Mouse (Mus musculus): ENCODE results near the gene Dpy19l1. TPM values are rescaled to one million over a fixed set of nuclear protein-coding genes. Genes with fewer than 3 reads are reported as not detected.

The Dpy19l1 gene
- total and polyA plus RNA-seq, 2 experiments from 2014 or later, result 20.1 to 71.5 TPM

DNA sequence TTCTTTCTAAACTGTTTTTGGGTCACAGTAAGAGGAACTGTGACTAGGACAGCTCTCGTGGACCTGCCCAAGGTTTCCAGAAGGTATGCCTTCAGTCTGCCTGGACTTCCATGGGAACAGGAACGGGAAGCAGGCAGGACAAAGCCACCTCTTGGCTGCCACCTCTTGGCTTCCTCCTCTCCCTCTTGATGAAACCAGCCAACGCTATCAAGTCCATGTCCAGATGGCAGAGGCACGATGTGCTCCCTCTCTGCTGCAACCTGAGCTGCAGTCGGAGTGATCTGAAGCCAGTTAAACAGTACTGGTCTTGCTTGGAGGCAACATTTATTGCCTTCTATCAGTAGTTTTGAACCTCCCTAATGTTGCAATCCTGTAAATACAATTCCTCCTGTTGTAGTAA, 84.7 kb downstream of the Dpy19l1 start:
- H3K4me1 ChIP-seq (ENCODE audit: insufficient read depth), result no peaks in the 10 kb centered on the region
- no peak overlapping the region for H3K9ac ChIP-seq
- H3K9me3 ChIP-seq (ENCODE audit: low read length), result no peaks in the 10 kb centered on the region
- 82% methylated on average over 5 of the region's 5 CpGs for WGBS
- H3K27ac ChIP-seq (ENCODE audit: low read depth, low read length), result no peak overlapping the region
- no peak for ATAC-seq
- DNase-seq, result no peak
- H3K4me2 ChIP-seq (ENCODE audit: low read depth), result no peak overlapping the region
- H3K36me3 ChIP-seq (ENCODE audit: insufficient read depth), result peaks cover 6% of the 10 kb centered on the region; the same call in 1 of the 2 replicates
- H3K4me3 ChIP-seq (ENCODE audit: low read depth, low read length), result no peak overlapping the region
- no peaks in the 10 kb centered on the region for H3K27me3 ChIP-seq (ENCODE audit: insufficient read depth, low read length)
- TF ChIP-seq CTCF (IDR thresholded peaks at IDR 0.05; ENCODE audit: low read depth), result no peak

DNA sequence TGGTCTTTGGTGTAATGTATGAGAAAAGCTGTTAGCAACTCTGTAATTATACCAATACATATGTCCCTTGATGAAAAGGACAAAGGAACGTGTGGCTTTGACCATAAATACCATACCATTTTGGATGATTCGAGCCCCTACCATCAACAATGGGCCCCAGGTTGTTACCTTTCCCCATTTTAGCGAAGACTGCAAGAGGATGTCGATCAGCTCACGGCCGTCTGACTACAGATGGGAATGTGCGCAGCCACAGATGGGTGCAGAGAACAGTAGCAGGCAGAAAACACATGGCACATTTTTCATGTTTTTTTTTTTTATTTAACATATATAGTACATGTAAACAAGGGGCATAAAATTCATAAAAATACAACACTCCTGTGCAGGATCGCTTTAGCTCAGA, 91.5 kb downstream of the Dpy19l1 start:
- peak; percentile 42; the same call in 1 of the 2 replicates for ATAC-seq
- peak overlapping the region; percentile 30; the same call in 1 of the 2 replicates for H3K27ac ChIP-seq (ENCODE audit: low read depth, low read length)

GRCm38 (mm10) chr9:24410439-24410838, 92.5 kb downstream of the Dpy19l1 start:
- no peak for ATAC-seq
- H3K4me1 ChIP-seq (ENCODE audit: insufficient read depth), result no peaks in the 10 kb centered on the region
- H3K9ac ChIP-seq, result no peak overlapping the region
- peaks cover 6% of the 10 kb centered on the region; the same call in 1 of the 2 replicates for H3K36me3 ChIP-seq (ENCODE audit: insufficient read depth)
- 89% methylated on average over 1 of the region's 1 CpGs for WGBS
- TF ChIP-seq CTCF (IDR thresholded peaks at IDR 0.05; ENCODE audit: low read depth), result no peak
- no peak for DNase-seq
- H3K9me3 ChIP-seq (ENCODE audit: low read length), result no peaks in the 10 kb centered on the region
- no peak overlapping the region for H3K27ac ChIP-seq (ENCODE audit: low read depth, low read length)
- H3K27me3 ChIP-seq (ENCODE audit: insufficient read depth, low read length), result no peaks in the 10 kb centered on the region
- no peak overlapping the region for H3K4me3 ChIP-seq (ENCODE audit: low read depth, low read length)
- H3K4me2 ChIP-seq (ENCODE audit: low read depth), result no peak overlapping the region

More for the DNA sequence above, 91.5 kb downstream of the Dpy19l1 start:
- H3K9me3 ChIP-seq (ENCODE audit: low read length), result no peaks in the 10 kb centered on the region
- H3K4me1 ChIP-seq (ENCODE audit: insufficient read depth), result no peaks in the 10 kb centered on the region
- no peak overlapping the region for H3K4me3 ChIP-seq (ENCODE audit: low read depth, low read length)
- H3K4me2 ChIP-seq (ENCODE audit: low read depth), result no peak overlapping the region
- H3K36me3 ChIP-seq (ENCODE audit: insufficient read depth), result peaks cover 6% of the 10 kb centered on the region; the same call in 1 of the 2 replicates
- no peak overlapping the region for H3K9ac ChIP-seq
- peak; percentile 64 for DNase-seq
- TF ChIP-seq CTCF (IDR thresholded peaks at IDR 0.05; ENCODE audit: low read depth), result no peak
- H3K27me3 ChIP-seq (ENCODE audit: insufficient read depth, low read length), result no peaks in the 10 kb centered on the region
- WGBS, result 66% methylated on average over 8 of the region's 8 CpGs

DNA sequence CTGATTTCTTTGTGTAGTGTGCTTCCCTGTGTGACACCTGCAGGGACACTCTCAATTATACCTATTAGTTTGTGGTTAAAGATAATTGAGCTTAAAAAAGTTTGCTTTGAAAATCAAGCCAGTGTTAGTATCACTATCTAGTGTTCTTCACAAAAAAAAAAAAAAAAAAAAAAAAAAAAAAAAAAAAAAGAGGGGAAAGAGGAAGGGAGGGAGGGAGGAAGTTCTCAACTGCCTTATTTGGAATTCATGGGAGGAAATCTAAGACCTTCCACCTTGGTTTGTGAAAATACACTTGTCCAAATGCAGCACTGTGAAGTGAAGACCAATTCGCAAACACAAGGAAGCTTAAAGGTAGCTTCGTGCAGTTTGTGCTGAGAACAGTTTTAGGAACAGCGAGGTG, 94.9 kb downstream of the Dpy19l1 start:
- H3K4me2 ChIP-seq (ENCODE audit: low read depth), result no peak overlapping the region
- DNase-seq (no peak), ATAC-seq (no peak)
- WGBS, result 82% methylated on average over 3 of the region's 3 CpGs
- H3K27ac ChIP-seq (ENCODE audit: low read depth, low read length), result no peak overlapping the region
- no peak overlapping the region for H3K9ac ChIP-seq
- H3K27me3 ChIP-seq (ENCODE audit: insufficient read depth, low read length), result no peaks in the 10 kb centered on the region
- H3K36me3 ChIP-seq (ENCODE audit: insufficient read depth), result no peaks in the 10 kb centered on the region; the same call in 1 of the 2 replicates
- H3K9me3 ChIP-seq (ENCODE audit: low read length), result no peaks in the 10 kb centered on the region
- H3K4me1 ChIP-seq (ENCODE audit: insufficient read depth), result no peaks in the 10 kb centered on the region
- H3K4me3 ChIP-seq (ENCODE audit: low read depth, low read length), result no peak overlapping the region
- TF ChIP-seq CTCF (IDR thresholded peaks at IDR 0.05; ENCODE audit: low read depth), result no peak

DNA sequence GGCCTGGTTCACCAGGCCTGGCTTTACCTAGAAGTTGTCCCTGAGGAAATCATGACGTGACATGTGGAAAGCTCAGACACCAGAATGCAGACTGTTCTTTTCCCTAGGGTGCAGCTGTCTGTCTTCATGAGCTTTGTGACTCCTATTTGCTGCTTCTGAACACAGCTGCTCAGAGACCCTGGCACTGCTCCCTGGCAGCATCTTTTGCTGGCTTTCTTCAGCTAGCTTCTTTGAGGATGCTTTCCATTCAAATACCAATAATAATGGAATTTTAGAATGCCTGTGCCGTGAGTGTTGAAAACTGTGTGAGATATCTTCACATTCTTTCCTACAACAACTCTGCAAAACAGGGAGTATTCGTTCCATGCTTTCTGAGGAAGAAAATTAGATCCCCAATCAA, 108.8 kb downstream of the Dpy19l1 start:
- no peak overlapping the region for H3K4me3 ChIP-seq (ENCODE audit: low read depth, low read length)
- DNase-seq (no peak), ATAC-seq (peak; percentile 34; the same call in 1 of the 2 replicates)
- 52% methylated on average over 3 of the region's 3 CpGs for WGBS
- no peaks in the 10 kb centered on the region for H3K27me3 ChIP-seq (ENCODE audit: insufficient read depth, low read length)
- H3K9ac ChIP-seq, result no peak overlapping the region
- no peak overlapping the region for H3K4me2 ChIP-seq (ENCODE audit: low read depth)
- no peak overlapping the region for H3K27ac ChIP-seq (ENCODE audit: low read depth, low read length)
- H3K9me3 ChIP-seq (ENCODE audit: low read length), result no peaks in the 10 kb centered on the region
- no peaks in the 10 kb centered on the region for H3K36me3 ChIP-seq (ENCODE audit: insufficient read depth)
- no peaks in the 10 kb centered on the region for H3K4me1 ChIP-seq (ENCODE audit: insufficient read depth)
- no peak for TF ChIP-seq CTCF (IDR thresholded peaks at IDR 0.05; ENCODE audit: low read depth)

GRCm38 (mm10) chr9:24390807-24391370, 112.1 kb downstream of the Dpy19l1 start:
- WGBS, result 74% methylated on average over 8 of the region's 8 CpGs
- no peaks in the 10 kb centered on the region for H3K4me1 ChIP-seq (ENCODE audit: insufficient read depth)
- H3K27ac ChIP-seq (ENCODE audit: low read depth, low read length), result 0 out of 2 replicates have a peak overlapping the region, but pooled peaks have one; percentile 21
- H3K27me3 ChIP-seq (ENCODE audit: insufficient read depth, low read length), result no peaks in the 10 kb centered on the region
- peak; percentile 77 for DNase-seq
- no peaks in the 10 kb centered on the region for H3K36me3 ChIP-seq (ENCODE audit: insufficient read depth)
- no peak overlapping the region for H3K4me2 ChIP-seq (ENCODE audit: low read depth)
- peak; percentile 92 for ATAC-seq
- no peaks in the 10 kb centered on the region for H3K9me3 ChIP-seq (ENCODE audit: low read length)
- H3K4me3 ChIP-seq (ENCODE audit: low read depth, low read length), result no peak overlapping the region
- H3K9ac ChIP-seq, result no peak overlapping the region
- TF ChIP-seq CTCF (IDR thresholded peaks at IDR 0.05; ENCODE audit: low read depth), result no peak

- no peak for ATAC-seq
- H3K27me3 ChIP-seq (ENCODE audit: insufficient read depth, low read length), result no peaks in the 10 kb centered on the region
- TF ChIP-seq CTCF (IDR thresholded peaks at IDR 0.05; ENCODE audit: low read depth), result no peak
Observed at GRCm38 (mm10) chr9:24387230-24387629, 115.7 kb downstream of the Dpy19l1 start.

More at GRCm38 (mm10) chr9:24387230-24387629, 115.7 kb downstream of the Dpy19l1 start:
- H3K36me3 ChIP-seq (ENCODE audit: insufficient read depth), result no peaks in the 10 kb centered on the region
- no peak overlapping the region for H3K9ac ChIP-seq
- no peaks in the 10 kb centered on the region for H3K4me1 ChIP-seq (ENCODE audit: insufficient read depth)
- no peaks in the 10 kb centered on the region for H3K9me3 ChIP-seq (ENCODE audit: low read length)
- H3K4me2 ChIP-seq (ENCODE audit: low read depth), result no peak overlapping the region
- no peak overlapping the region for H3K4me3 ChIP-seq (ENCODE audit: low read depth, low read length)
- DNase-seq, result no peak
- H3K27ac ChIP-seq (ENCODE audit: low read depth, low read length), result no peak overlapping the region

All from forebrain, postnatal 0 days (tissue).